Mouse (Mus musculus): ENCODE measurements around the gene Gm20605.

The Gm20605 gene

DNA sequence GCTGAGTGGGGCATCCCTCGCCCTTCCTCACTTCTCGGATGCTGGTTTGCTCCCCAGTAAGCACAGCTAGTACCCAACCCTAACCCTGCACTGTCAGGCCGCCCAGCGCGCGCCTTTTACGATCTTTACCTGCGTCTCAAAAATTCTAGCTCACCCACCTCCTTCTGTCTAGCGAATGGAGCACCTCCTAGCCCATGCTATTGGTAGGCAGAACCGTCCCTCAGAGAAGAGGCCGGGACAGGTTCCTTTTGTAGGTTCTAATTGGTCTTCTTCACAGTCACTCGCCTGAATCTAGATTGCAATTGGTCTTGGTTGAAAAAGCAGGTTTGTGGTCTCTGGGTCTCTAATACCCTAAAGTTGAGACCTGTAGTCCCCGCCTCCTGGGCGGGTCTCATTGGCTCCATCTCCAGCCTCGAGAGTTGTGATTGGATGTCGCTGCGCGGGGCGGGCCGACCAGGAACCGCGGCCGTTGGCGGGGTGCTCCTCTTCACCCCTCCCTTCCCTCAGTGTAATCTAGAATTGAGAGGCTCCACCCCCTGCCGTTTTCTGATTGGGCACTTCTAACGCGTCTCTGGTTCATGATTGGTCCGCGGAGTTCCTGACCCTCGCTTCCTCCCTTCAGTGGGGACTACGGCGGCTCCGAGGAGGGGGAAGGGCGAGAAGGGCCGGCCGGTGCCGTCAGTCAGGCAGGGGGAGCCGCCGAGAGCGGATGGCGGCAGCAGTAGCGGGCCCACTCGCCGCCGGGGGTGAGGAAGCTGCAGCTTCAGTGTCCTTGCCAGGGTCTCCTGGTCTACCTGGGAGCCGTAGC is at the start of gene Gm20605, which contains the start of the genes Fbxo24 and Lrch4:
Gm20605 (plus strand) TSS at position 678 of the 808 bp plus-strand sequence.
Fbxo24 (minus strand) TSS at position 505 of the 808 bp plus-strand sequence.
Lrch4 (plus strand) TSS at position 624 of the 808 bp plus-strand sequence.
- peak; percentile 100 for DNase-seq (ENCODE audit: low read depth, low spot score)

- no peak for DNase-seq (ENCODE audit: low read depth, low spot score)
Observed at GRCm38 (mm10) chr5:137580246-137580645, 48.7 kb upstream of the Gm20605 start.

- DNase-seq (ENCODE audit: low read depth, low spot score) = peak; percentile 49
Observed at GRCm38 (mm10) chr5:137582702-137583101, 46.3 kb upstream of the Gm20605 start.

DNA sequence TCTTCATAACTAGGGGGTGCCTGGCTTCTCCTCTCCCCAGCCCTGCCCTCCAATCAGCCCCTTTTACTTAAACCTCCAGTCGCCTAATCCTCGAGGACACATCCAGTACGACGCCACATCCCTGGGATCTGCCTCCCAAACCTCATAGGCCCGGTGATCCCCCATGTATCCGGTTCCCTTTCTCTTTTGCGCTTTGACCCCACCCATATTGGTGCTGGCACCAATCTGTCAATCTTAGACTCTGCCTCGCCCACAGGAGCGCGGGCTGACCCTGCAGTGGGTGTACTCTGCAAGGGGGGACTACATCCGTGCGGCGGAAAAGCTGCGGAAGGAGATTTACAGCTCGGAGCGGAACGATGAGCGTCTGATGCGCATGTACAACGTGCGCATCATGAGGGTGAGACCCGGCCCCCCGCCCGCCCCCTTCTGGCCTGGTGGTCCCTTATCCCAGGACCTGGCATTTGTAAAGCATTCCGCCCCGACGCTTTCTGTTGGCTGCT is 45.3 kb upstream of the Gm20605 start:
- DNase-seq (ENCODE audit: low read depth, low spot score) = peak; percentile 46

DNA sequence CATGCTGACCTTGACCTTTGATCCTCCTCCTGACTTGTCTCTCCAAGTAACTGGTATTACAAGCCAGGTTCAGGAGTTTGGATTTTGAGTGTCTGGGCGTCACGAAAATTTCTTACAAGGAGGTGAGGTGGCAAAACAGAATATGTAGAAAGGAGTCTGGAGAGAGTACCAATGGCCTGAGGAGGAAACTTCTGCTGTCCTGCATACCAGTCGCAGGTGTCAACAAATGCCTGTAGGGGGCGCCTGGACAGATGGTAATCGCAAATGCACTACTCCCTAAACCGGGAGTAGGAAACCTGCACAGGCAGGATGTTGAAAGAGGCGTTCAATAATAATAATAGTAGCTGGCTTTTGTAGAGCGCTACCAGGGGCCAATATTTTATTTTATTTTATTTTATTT is 44.0 kb upstream of the Gm20605 start:
- DNase-seq (ENCODE audit: low read depth, low spot score) = peak; percentile 92

DNA sequence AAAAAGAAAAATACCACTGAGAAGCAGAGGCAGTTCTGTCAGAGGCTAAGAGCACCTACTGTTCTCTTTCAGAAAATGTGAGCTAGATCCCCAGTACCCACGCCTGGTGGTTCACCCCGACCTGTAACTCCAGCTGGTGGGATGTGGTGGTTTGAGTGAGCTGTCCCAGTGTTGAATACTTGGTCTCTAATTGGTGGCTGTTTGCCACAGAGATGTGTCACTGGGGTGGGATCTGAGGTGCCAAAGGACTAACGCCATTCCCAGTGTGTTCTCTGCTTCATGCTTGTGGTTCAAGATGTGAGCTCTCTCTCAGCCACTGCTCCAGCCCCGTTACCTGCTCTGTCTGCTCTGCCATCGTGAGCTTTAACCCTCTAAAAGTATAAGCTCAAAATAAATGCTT is 38.5 kb upstream of the Gm20605 start:
- no peak for DNase-seq (ENCODE audit: low read depth, low spot score)

- no peak for DNase-seq (ENCODE audit: low read depth, low spot score)
Observed at GRCm38 (mm10) chr5:137595921-137596320, 33.1 kb upstream of the Gm20605 start.

GRCm38 (mm10) chr5:137596601-137597261 is 32.2 kb upstream of the Gm20605 start:
- peak; percentile 80 for DNase-seq (ENCODE audit: low read depth, low spot score)

- DNase-seq (ENCODE audit: low read depth, low spot score) = peak; percentile 56
Observed at GRCm38 (mm10) chr5:137597625-137598024, 31.4 kb upstream of the Gm20605 start.

DNA sequence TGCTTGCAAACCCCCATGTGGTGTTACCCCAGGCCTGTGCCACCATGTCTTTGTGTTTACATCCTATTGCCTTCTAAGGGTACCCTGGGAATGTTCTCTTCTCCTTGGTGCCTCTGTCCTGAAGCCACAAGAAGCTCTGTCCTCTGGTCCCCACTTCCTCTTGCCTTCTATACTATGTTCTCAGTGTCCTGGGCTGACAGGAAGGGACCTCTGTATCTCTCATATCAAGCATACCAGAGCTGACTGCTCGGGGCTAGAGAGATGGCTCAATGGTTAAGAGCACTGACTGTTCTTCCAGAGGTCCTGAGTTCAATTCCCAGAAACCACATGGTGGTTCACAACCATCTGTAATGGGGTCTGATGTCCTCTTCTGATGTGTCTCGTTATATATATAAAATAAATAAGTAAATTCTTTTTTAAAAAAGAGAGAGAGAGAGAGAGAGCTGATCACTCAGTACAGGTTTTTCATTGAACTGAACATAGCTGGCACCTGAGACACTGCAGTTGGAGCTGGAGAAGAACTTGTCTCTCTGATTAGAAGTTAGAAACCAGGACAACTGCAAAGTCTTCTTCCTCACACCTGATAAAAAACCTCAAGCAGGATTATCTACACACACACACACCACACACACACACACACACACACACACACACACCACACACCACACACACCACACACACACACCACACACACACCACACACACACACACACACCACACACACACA is 30.7 kb upstream of the Gm20605 start:
- no peak for DNase-seq (ENCODE audit: low read depth, low spot score)

DNA sequence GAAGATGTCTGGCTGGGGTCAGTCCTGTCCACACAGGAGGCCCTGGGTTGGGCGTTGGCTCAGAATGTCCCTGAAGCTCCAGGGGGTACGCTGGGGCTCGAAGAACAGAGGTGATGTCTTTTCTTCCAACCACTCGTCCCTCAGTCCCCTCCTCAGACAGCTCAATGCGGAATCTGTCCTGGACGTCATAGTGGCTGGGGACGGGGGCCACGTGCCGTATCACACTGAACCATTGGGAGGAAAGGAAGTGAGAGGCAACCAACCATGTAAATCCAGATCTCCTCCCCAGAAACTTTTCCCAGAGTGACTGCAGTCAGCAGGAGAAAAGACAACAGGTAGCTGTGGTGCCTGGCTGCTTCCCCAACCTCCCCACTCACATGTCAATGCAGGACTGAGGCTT is 29.4 kb upstream of the Gm20605 start:
- no peak for DNase-seq (ENCODE audit: low read depth, low spot score)

DNA sequence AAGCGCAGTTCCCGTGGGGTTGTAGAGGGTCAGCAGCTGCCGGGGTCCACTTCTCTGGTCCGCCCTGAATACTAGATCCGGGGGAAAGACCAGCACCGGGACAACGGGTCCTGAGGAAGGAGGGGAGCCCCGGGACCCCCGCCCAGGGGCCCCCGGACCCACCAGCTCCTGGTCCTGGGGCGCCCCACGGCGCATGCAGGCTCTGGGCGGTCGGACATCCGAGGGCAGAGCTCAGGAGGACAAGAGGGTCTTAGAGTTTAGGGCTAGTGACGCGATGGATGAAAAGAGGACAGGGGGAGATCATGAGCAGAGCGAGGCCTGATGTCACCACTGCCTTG is 28.7 kb upstream of the Gm20605 start:
- no peak for DNase-seq (ENCODE audit: low read depth, low spot score)

- peak; percentile 100 for DNase-seq (ENCODE audit: low read depth, low spot score)
Observed at GRCm38 (mm10) chr5:137600619-137601364, 28.2 kb upstream of the Gm20605 start, which contains the start of gene Mospd3. Gene Mospd3 (minus strand): TSS chr5:137601058.

GRCm38 (mm10) chr5:137601365-137601729 is 27.6 kb upstream of the Gm20605 start:
- peak; percentile 73 for DNase-seq (ENCODE audit: low read depth, low spot score)

DNA sequence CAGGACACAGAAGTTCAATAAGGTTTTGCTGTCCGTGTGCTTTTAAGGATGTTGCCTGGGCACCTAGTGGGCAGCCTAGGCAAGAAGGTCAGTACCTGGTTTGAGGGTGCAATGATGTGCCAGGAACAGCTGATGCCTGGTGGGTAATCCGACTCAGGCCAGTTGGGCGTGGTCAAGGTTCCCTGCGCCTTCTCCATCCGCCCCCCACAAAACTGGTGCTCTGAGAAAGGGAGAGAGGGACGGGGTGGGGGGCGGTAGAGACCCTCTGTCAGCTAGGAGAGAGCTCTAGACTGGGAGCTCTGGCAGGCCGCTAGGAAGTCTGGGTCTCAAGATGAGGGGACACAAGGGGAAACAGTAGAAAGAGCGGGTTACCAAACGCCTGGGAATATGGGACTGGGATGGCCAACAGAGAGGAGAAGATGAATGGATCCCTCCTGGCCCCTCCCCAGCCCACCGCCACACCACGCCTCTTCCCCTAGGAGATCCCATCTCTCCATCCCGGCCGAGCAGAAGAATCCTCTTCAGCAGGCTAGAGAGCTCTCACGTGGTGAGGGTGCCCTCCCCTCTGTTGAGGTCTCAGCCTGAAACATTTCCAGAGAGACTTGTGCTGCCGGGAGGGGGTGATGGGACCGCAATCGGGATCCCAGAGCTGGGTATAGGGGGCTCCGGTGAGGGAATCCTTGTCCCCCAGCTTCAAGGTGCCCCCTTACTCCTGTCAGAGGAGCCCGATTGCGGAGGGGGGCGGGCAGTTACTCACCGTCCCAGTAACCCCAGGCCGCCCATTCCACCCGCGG is 20.9 kb upstream of the Gm20605 start:
- peak; percentile 89 for DNase-seq (ENCODE audit: low read depth, low spot score)

- peak; percentile 66 for DNase-seq (ENCODE audit: low read depth, low spot score)
Observed at GRCm38 (mm10) chr5:137608654-137609190, 20.3 kb upstream of the Gm20605 start.

DNA sequence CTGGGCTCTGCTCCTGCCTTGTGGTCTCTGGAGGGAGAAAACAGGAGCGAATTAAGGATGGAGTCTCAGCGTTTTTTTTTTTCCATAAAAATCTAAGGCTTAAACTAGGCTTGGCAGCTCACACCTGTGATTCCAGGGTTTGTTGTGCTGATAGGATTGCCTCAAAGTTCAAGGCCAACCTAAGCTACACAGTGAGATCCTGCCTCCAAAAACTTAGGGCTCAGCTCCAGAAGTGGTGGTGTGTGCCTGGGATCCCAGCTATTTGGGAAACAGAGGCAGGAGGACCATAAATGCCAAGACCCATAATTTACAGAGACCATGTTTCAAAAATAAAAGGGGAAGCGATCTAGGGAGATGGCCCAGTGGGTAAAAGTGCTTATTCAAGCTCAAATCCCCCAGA is 19.7 kb upstream of the Gm20605 start:
- no peak for DNase-seq (ENCODE audit: low read depth, low spot score)

DNA sequence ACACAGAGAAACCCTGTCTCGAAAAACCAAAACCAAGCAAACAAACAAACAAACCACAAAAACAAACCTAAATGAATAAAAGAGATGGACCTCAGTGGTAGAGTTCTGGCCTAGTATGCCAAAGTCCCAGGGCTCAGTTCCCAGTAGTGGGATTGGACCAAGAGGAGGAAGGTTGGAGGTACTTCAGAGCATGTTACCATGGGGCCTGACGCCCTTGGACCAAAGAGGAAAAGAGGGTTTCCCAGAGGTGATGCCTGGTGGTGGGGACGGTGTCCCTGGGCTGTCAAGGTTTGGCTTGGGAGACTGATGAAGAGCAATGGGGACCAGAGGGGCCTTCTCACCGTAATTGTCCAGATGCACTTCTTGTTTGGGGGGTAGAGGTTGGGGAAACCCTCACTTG is 18.9 kb upstream of the Gm20605 start:
- no peak for DNase-seq (ENCODE audit: low read depth, low spot score)

- peak; percentile 95 for DNase-seq (ENCODE audit: low read depth, low spot score)
Observed at GRCm38 (mm10) chr5:137610548-137611244, 18.3 kb upstream of the Gm20605 start.

DNA sequence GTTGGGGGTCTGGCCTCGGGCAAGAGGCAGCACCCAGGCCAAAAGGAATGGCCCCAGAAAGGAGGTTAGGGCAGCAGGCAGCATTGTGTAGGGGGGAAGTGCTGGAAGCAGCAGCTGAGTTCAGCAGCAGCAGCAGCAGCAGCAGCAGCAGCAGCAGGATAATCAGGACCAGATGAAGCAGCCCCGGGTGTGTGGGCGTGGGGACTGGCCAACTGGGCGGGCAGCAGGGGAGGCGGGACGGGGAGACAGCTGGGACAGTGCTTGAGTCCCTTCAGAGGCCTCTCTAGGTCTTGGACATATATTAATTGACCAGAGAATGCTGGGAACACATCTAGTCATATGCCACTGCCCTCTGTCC is 17.8 kb upstream of the Gm20605 start:
- no peak for DNase-seq (ENCODE audit: low read depth, low spot score)

Data from R1 (cell line).